Comparison of ENCODE assay signal across 15 mouse cellular contexts in genomic region chr1:164895806-164896205, GRCm38 (mm10). TPM values are rescaled to one million over a fixed set of nuclear protein-coding genes. Genes with fewer than 3 reads are reported as not detected.
DNase-seq lines count a peak whose midpoint lies in the region; TF ChIP-seq lines count a peak whose summit lies in the region.
"Had no signal": no experiment of that assay in that cellular context is flagged by ENCODE, and none has a peak within 500 bp of the region (broad histone marks: within the 10 kb centered on the region; RNA-seq: fewer than 3 reads in every experiment).

No protein-coding gene starts in this region.

- peaks cover 4% of the 10 kb centered on the region; the same call in 1 of the 2 replicates for H3K4me1 ChIP-seq in embryonic fibroblast, embryonic 13.5 days (ENCODE audit: control insufficient read depth, insufficient read depth, low read length)
- H3K4me1 ChIP-seq in thymus, adult 2 months (replicated peaks; ENCODE audit: control insufficient read depth, insufficient read depth, low read length) = no peaks in the 10 kb centered on the region

- intact Hi-C loops in left cerebral cortex, postnatal 36 days (cut with DNase I) = loop anchor here (5.0 kb wide), 5 partner anchors 109 to 304 kb away; no protein-coding TSS in a partner anchor

- H3ac ChIP-seq in myocyte (ENCODE audit: control insufficient read depth, insufficient read length) = no peak overlapping the region

- no peaks in the 10 kb centered on the region for H3K36me3 ChIP-seq in myocyte (ENCODE audit: control insufficient read depth, insufficient read depth)
- no peaks in the 10 kb centered on the region for H3K36me3 ChIP-seq in thymus, adult 2 months (ENCODE audit: control insufficient read depth, insufficient read depth, low read length)
- H3K36me3 ChIP-seq: embryonic facial prominence, embryonic 13.5 days; forebrain, embryonic 15.5 days; G1E; limb, embryonic 15.5 days; lung, embryonic 15.5 days had no signal

- 0 out of 2 replicates have a peak overlapping the region, but pooled peaks have one; percentile 25 for H3K27ac ChIP-seq in embryonic fibroblast, embryonic 13.5 days (ENCODE audit: insufficient read depth, low read length)
- no peak overlapping the region for H3K27ac ChIP-seq in thymus, adult 2 months (ENCODE audit: control insufficient read depth, insufficient read depth, low read length)
- H3K27ac ChIP-seq: embryonic facial prominence, embryonic 13.5 days; forebrain, embryonic 15.5 days; limb, embryonic 15.5 days; lung, embryonic 15.5 days had no signal

- peak; percentile 90 for DNase-seq in heart, adult 11 months
- no peak for DNase-seq in heart, adult 9 months (ENCODE audit: low spot score in 2 of 2)
- peak; percentile 10 to 56 for DNase-seq in kidney, postnatal 25 days
- DNase-seq in kidney, adult 11 months = no peak
- no peak for DNase-seq in thymus, adult 2 months
- no peak for DNase-seq in left cerebral cortex, postnatal 36 days (ENCODE audit: low spot score in 2 of 2)

- WGBS in thymus, adult 2 months = 92% methylated on average over 2 of the region's 2 CpGs

- no peak overlapping the region for H3K4me3 ChIP-seq in embryonic fibroblast, embryonic 13.5 days (ENCODE audit: insufficient read depth, low read length)
- no peak overlapping the region for H3K4me3 ChIP-seq in myocyte
- no peak overlapping the region for H3K4me3 ChIP-seq in thymus, adult 2 months (ENCODE audit: control insufficient read depth, insufficient read depth, low read length)
- H3K4me3 ChIP-seq: embryonic facial prominence, embryonic 13.5 days; forebrain, embryonic 15.5 days; limb, embryonic 15.5 days; lung, embryonic 15.5 days had no signal

- TF ChIP-seq CTCF in embryonic fibroblast, embryonic 13.5 days (IDR thresholded peaks at IDR 0.05; ENCODE audit: borderline replicate concordance, insufficient read depth, low read length) = no peak
- no peak for TF ChIP-seq CTCF in thymus, adult 2 months (IDR thresholded peaks at IDR 0.05; ENCODE audit: borderline replicate concordance, control insufficient read depth, extremely low read depth, insufficient read depth, low read length, poor library complexity)

- H3K4me2 ChIP-seq in myocyte (ENCODE audit: low read depth) = peak overlapping the region; percentile 59
- H3K4me2 ChIP-seq: embryonic facial prominence, embryonic 13.5 days; forebrain, embryonic 15.5 days; limb, embryonic 15.5 days; lung, embryonic 15.5 days had no signal

- no peaks in the 10 kb centered on the region for H3K27me3 ChIP-seq in myocyte (ENCODE audit: control insufficient read depth, insufficient read depth, insufficient read length)
- no peaks in the 10 kb centered on the region for H3K27me3 ChIP-seq in thymus, adult 2 months (ENCODE audit: control insufficient read depth, insufficient read depth, low read length)
- H3K27me3 ChIP-seq: forebrain, embryonic 15.5 days; limb, embryonic 15.5 days; lung, embryonic 15.5 days had no signal

- TF ChIP-seq POLR2A in embryonic fibroblast, embryonic 13.5 days (IDR thresholded peaks at IDR 0.05; ENCODE audit: low read depth, low read length) = no peak
- TF ChIP-seq POLR2A in myocyte (IDR thresholded peaks at IDR 0.05; ENCODE audit: insufficient read length, low read depth) = no peak
- no peak for TF ChIP-seq POLR2A in thymus, adult 2 months (IDR thresholded peaks at IDR 0.05; ENCODE audit: control insufficient read depth, extremely low read depth, insufficient read depth, low read length, poor library complexity)

- no peaks in the 10 kb centered on the region for H3K79me2 ChIP-seq in myocyte (ENCODE audit: control insufficient read depth, insufficient read depth)

TF ChIP-seq in myocyte, 11 proteins besides CTCF, POLR2A, EP300 and RAD21:
- TF ChIP-seq SRF (IDR thresholded peaks at IDR 0.05; ENCODE audit: control insufficient read depth, insufficient read length, low read depth) (no peak), TCF3 (IDR thresholded peaks at IDR 0.05; ENCODE audit: insufficient read length, low read depth) (no peak), MYOG (IDR thresholded peaks at IDR 0.05; ENCODE audit: control insufficient read depth in 1 of 3, insufficient read depth in 1 of 3, insufficient read length in 2 of 3, low read depth in 2 of 3) (no peak), CEBPB (IDR thresholded peaks at IDR 0.05; ENCODE audit: insufficient read depth, poor library complexity, severe bottlenecking) (no peak)

RNA-seq across cellular contexts. Expression of gene Xcl1, which starts 39.5 kb away (rescaled TPM):
- polyA plus RNA-seq in embryonic fibroblast, embryonic 13.5 days (2011; ENCODE audit: insufficient read length, low read depth, missing spikeins) = not detected in 2 replicates
- polyA plus RNA-seq in myocyte (2012; fragmentation: generic; extraction: Trizol) = 0.10 TPM
- 1.9 and 2.8 TPM in 2 replicates for polyA plus RNA-seq in thymus, adult 2 months (2012; rRNA removed)
- total RNA-seq in left cerebral cortex, postnatal 36 days (2021) = not detected
- total RNA-seq: G1E; gastrocnemius, postnatal 36 days; left cerebral cortex, adult 18-20 months had no signal
- polyA plus RNA-seq: embryonic facial prominence, embryonic 13.5 days; forebrain, embryonic 15.5 days; G1E; limb, embryonic 15.5 days had no signal

Comparison
In these comparisons a context has a peak if more than half of its experiments do, and no peak if none do; other contexts are left out.
1. DNase-seq: peak in heart, adult 11 months (single experiment) and kidney, postnatal 25 days (2 of 2); none in heart, adult 9 months (0 of 2), kidney, adult 11 months (single experiment), thymus, adult 2 months (single experiment) and left cerebral cortex, postnatal 36 days (0 of 2).